Mouse (Mus musculus): ENCODE data around the gene Ccdc88c.

The Ccdc88c gene

DNA sequence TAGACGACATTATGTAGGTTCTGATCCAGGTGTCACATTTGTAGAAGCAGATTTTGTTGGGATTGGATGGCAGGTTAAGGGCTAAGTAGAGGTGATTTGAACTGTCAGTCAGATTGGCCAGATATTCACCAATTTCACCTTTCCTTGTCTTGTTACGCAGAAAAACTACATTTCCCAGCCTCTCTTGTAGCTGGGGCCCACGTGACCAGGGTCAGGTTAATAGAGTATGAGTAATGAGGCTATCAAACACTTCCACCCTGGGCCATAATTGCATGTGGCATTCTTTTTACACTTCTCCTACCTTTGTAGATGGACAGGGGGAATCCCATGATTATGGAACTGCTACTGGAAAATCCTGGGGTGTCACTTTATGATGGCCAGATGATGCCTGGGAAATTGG is 155.2 kb downstream of the Ccdc88c start:
- no peak for DNase-seq

DNA sequence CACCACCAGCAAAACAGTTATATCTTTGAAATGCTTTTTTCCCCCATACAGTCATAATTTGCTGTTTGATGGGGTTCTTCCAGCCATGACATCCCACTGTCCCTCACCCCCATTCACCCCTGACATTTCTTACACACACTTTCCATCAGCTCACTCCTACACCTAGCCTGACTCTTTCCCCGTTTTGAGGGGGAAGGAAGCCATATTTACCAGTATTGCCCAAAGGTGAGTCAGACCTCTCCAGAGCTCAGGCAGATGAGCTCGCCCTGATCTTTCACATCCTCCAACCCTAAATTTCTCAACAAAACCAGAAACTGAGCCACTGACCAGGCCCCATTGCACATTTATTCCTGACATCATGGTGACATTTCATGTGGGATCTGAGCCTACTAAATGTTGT is 157.0 kb downstream of the Ccdc88c start:
- no peak for DNase-seq

GRCm38 (mm10) chr12:100871234-100871633 is 157.6 kb downstream of the Ccdc88c start:
- DNase-seq, result no peak

- no peak for DNase-seq
Measured at GRCm38 (mm10) chr12:100868049-100868622, 160.7 kb downstream of the Ccdc88c start.

GRCm38 (mm10) chr12:100867097-100867496 is 161.8 kb downstream of the Ccdc88c start:
- no peak for DNase-seq

DNA sequence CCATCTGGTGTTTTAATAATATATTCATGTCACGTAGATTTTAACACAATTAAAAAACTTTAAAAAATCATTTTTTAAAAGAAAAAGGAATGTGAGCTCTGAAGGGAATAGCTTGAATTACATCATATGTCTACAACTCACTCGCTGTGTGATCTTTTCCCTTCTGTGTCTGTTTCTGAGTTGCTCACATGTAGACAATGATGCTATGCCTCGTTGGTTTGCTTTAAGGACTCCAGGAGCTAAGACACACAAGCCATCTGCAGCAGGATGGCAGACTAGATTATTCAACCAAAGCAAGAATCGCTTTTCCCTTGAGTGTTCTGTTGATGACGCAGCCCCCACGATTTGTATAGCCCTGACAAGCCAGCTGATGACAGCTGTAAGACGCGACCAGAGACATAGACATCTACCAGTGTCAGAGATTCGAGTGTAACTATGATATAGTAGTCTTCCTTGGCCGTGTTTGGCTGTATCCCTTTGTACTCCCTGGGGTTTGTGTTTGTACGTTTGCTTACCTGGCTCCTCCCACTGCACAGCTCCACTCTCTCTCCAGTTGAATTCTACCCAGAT is 163.3 kb downstream of the Ccdc88c start:
- no peak for DNase-seq

- DNase-seq, result no peak
Measured at GRCm38 (mm10) chr12:100865072-100865471, 163.8 kb downstream of the Ccdc88c start.

DNA sequence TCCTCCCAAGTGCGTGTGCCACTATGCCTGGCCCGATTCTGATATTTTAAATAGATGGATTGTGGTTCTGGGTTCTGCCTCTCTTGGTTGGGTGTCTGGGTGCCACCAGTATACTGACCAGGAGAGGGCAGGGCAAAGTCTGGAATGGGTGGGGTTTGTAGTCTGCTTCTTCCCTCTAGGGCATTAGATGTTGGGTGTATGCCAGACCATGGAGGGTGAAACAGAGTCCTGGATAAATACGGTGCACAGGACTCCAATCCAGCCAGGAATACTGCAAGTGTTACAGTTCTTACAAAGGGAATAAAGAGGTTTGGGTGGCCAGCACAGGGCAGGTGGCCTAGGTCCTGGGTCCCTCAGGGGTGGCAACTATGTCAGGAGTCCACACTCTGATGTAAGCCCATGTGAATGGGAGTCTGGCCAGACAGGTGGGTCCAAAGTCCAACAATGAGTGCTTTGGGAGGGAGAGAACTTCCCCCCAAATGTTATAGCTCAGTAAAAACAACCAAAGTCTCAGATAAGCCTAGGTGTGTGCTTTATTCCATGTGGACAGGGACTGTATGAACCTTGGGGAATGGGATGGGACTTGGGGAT is 165.9 kb downstream of the Ccdc88c start:
- no peak for DNase-seq

DNA sequence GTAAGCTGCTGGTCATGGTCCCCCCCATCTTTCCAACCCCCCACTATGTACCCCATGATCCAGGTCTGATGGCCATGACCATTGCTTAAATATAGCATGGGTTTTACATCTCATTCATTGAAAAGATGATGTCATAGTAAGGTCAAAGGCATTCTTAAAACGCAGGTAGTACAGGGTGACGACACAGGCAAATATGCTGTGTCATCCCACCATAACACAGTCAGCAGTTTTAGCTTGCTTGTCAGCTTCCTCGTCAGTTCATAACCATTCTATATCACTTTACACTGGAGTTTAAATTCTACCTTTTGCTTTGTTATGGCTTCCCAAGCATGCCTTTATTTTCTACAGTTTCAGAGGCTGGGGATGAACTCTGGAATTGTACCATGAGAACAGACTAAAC is 166.6 kb downstream of the Ccdc88c start:
- no peak for DNase-seq

Data from right cerebral cortex, postnatal 25 days (tissue).